Mouse (Mus musculus) liver, adult 2 months (tissue): ENCODE results near the gene Art2b. TPM values are rescaled to one million over a fixed set of nuclear protein-coding genes. Genes with fewer than 3 reads are reported as not detected.
A peak's percentile ranks its signal among the peaks of the same experiment; 100 is the strongest.

ENCODE experiments used
- DNase-seq: peaks from one replicate; pipeline ENCODE4 v3.0.0-alpha.2; 2011; ENCODE audit warnings: low read depth, low spot score; ENCODE audit errors: extremely low read depth
- H3K27ac ChIP-seq: fragments of 200-500 bp; replicated peaks from 2 replicates; pipeline ENCODE4 v1.5.1; 2012; ENCODE audit warnings: low read depth, mild to moderate bottlenecking, control low read depth, inconsistent platforms, low read length; ENCODE audit not compliant: insufficient read depth
- H3K27me3 ChIP-seq: fragments of 200-500 bp; 2 replicates; pipeline ENCODE4 v1.6.1; 2012; ENCODE audit warnings: mild to moderate bottlenecking, moderate library complexity, low read length, inconsistent platforms; ENCODE audit not compliant: control insufficient read depth, insufficient read depth
- H3K36me3 ChIP-seq: fragments of 200-500 bp; 2 replicates; pipeline ENCODE4 v1.6.1; 2012; ENCODE audit warnings: low read length, inconsistent platforms; ENCODE audit not compliant: control insufficient read depth, insufficient read depth
- H3K4me1 ChIP-seq: fragments of 200-500 bp; 2 replicates; pipeline ENCODE4 v1.6.1; 2011; ENCODE audit warnings: low read length; ENCODE audit not compliant: control insufficient read depth, insufficient read depth
- H3K4me3 ChIP-seq: fragments of 200-500 bp; 2 replicates; pipeline ENCODE4 v1.5.1; 2011; ENCODE audit warnings: low read depth, mild to moderate bottlenecking, control low read depth, low read length, moderate library complexity; ENCODE audit not compliant: insufficient read depth
- H3K79me2 ChIP-seq: fragments of 200-500 bp; 2 replicates; pipeline ENCODE4 v1.6.1; 2012; ENCODE audit warnings: inconsistent platforms, mild to moderate bottlenecking, low read length, moderate library complexity; ENCODE audit not compliant: control insufficient read depth, insufficient read depth
- H3K9ac ChIP-seq: fragments of 200-500 bp; 2 replicates; pipeline ENCODE4 v1.6.1; 2012; ENCODE audit warnings: low read depth, mild to moderate bottlenecking, control low read depth, inconsistent platforms, low read length
- CTCF ChIP-seq: fragments of 200-500 bp; IDR thresholded peaks from 2 replicates; pipeline ENCODE4 v1.5.1; 2011; ENCODE audit warnings: low read depth, low read length, control low read depth
- POLR2A ChIP-seq: fragments of 200-500 bp; IDR thresholded peaks from 2 replicates; pipeline ENCODE4 v1.6.1; 2011; ENCODE audit warnings: low read length, control low read depth; ENCODE audit not compliant: insufficient read depth; ENCODE audit errors: extremely low read depth
- WGBS: fragments of 180-500 bp; shearing (Covaris S2); methylation state at CpG from one replicate; pipeline ENCODE4 v1.1.7; 2018; 5-methylcytosine and 5-hydroxymethylcytosine counted together
- polyA plus RNA-seq: library from polyadenylated mRNA; depleted of rRNA; stranded (reverse); fragments of >200 nt; gene quantifications from 2 replicates; pipeline ENCODE4 v1.2.3, GENCODE M21; 2012
- total RNA-seq: library from RNA; depleted of rRNA; stranded (reverse); fragments of >200 nt; gene quantifications from 2 replicates; pipeline ENCODE4 v1.2.3, GENCODE M21; 2014

Art2b gene
- total and polyA plus RNA-seq, 2 experiments = 0.75 to 1.2 TPM

GRCm38 (mm10) chr7:101550686-101551485 is 34.5 kb downstream of the Art2b start:
- H3K4me3 ChIP-seq = no peak overlapping the region
- no peaks in the 10 kb centered on the region for H3K79me2 ChIP-seq
- no peaks in the 10 kb centered on the region for H3K4me1 ChIP-seq
- H3K27me3 ChIP-seq = no peaks in the 10 kb centered on the region
- TF ChIP-seq CTCF (no peak), POLR2A (no peak)
- no peak for DNase-seq
- no peaks in the 10 kb centered on the region for H3K36me3 ChIP-seq
- H3K9ac ChIP-seq = no peak overlapping the region
- H3K27ac ChIP-seq = peak overlapping the region; percentile 47
- 62% methylated on average over 7 of the region's 7 CpGs for WGBS

- Histone ChIP-seq H3K4me3 (no peak overlapping the region), H3K9ac (no peak overlapping the region), H3K27ac (peak overlapping the region; percentile 35; the same call in 1 of the 2 replicates), H3K79me2 (no peaks in the 10 kb centered on the region), H3K27me3 (no peaks in the 10 kb centered on the region), H3K4me1 (no peaks in the 10 kb centered on the region), H3K36me3 (no peaks in the 10 kb centered on the region)
- WGBS = 65% methylated on average over 3 of the region's 3 CpGs
- no peak for TF ChIP-seq POLR2A
- no peak for TF ChIP-seq CTCF
- DNase-seq = peak; percentile 26
Observed at GRCm38 (mm10) chr7:101549266-101549665, 36.1 kb downstream of the Art2b start.

- H3K36me3 ChIP-seq = no peaks in the 10 kb centered on the region
- H3K27ac ChIP-seq = no peak overlapping the region
- WGBS = 84% methylated on average over 3 of the region's 3 CpGs
- no peak overlapping the region for H3K9ac ChIP-seq
- H3K4me1 ChIP-seq = no peaks in the 10 kb centered on the region
- no peaks in the 10 kb centered on the region for H3K79me2 ChIP-seq
- H3K4me3 ChIP-seq = 0 out of 2 replicates have a peak overlapping the region, but pooled peaks have one; percentile 7
- TF ChIP-seq CTCF (no peak), POLR2A (no peak)
- no peak for DNase-seq
- H3K27me3 ChIP-seq = no peaks in the 10 kb centered on the region
Observed at GRCm38 (mm10) chr7:101547651-101548050, 37.7 kb downstream of the Art2b start.

GRCm38 (mm10) chr7:101541734-101542133 is 43.7 kb downstream of the Art2b start:
- no peak for DNase-seq
- Histone ChIP-seq H3K27ac (no peak overlapping the region), H3K27me3 (no peaks in the 10 kb centered on the region), H3K4me3 (no peak overlapping the region), H3K36me3 (no peaks in the 10 kb centered on the region), H3K9ac (no peak overlapping the region), H3K79me2 (no peaks in the 10 kb centered on the region), H3K4me1 (no peaks in the 10 kb centered on the region; the same call in 1 of the 2 replicates)
- no peak for TF ChIP-seq CTCF
- no peak for TF ChIP-seq POLR2A
- 88% methylated on average over 10 of the region's 10 CpGs for WGBS

- no peak overlapping the region for H3K4me3 ChIP-seq
- DNase-seq = peak; percentile 56
- WGBS = 7% methylated on average over 11 of the region's 11 CpGs
- no peak overlapping the region for H3K27ac ChIP-seq
- TF ChIP-seq POLR2A (no peak), CTCF (peak; percentile 81)
- no peaks in the 10 kb centered on the region for H3K79me2 ChIP-seq
- H3K36me3 ChIP-seq = no peaks in the 10 kb centered on the region
- H3K27me3 ChIP-seq = no peaks in the 10 kb centered on the region
- H3K9ac ChIP-seq = no peak overlapping the region
- H3K4me1 ChIP-seq = no peaks in the 10 kb centered on the region; the same call in 1 of the 2 replicates
Observed at GRCm38 (mm10) chr7:101541132-101541531, 44.3 kb downstream of the Art2b start.

- DNase-seq = no peak
- Histone ChIP-seq H3K4me3 (no peak overlapping the region), H3K36me3 (no peaks in the 10 kb centered on the region), H3K27me3 (no peaks in the 10 kb centered on the region), H3K79me2 (no peaks in the 10 kb centered on the region), H3K9ac (no peak overlapping the region), H3K4me1 (no peaks in the 10 kb centered on the region; the same call in 1 of the 2 replicates), H3K27ac (no peak overlapping the region)
- no peak for TF ChIP-seq POLR2A
- no peak for TF ChIP-seq CTCF
- WGBS = 57% methylated on average over 5 of the region's 5 CpGs
Observed at GRCm38 (mm10) chr7:101540684-101541083, 44.7 kb downstream of the Art2b start.
